Mouse (Mus musculus) erythroblast, embryonic 14.5 days (primary cell): ENCODE results near the gene Mars.

ENCODE experiments used
- GATA1 ChIP-seq: IDR thresholded peaks from 2 replicates; pipeline ENCODE4 v1.6.1; 2012; ENCODE audit warnings: low read length, inconsistent platforms, mixed read lengths
- TAL1 ChIP-seq: IDR thresholded peaks from 3 replicates; pipeline ENCODE4 v1.6.1; 2012; ENCODE audit warnings: low read length, inconsistent platforms, mixed read lengths

DNA sequence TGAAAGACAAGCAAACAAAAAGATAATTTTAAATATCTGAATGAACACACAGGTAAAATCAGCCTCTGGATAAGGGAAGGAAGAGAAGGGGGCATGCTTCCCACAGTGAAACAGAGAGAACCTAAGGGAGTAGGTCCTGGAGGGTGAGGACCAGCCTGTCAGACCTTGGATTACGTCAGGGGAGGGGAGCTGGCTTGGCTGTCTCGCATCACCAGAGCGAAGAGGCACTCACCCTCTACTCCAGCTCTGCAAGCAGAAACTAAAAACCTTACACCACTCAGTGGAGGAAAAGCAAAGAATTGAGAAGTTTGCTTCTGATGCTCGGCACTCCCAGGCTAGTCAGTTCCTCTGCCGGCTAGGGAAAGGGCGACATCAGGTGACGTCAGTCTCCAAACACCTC lies 8.4 kb upstream of the Mars start:
- TF ChIP-seq GATA1 = no peak
- TF ChIP-seq TAL1 = no peak
